Mouse (Mus musculus) forelimb bud, embryonic 11.5 days (tissue): ENCODE data around the gene Ttc39d.

ENCODE experiments used
- DNase-seq: peaks from one replicate; pipeline ENCODE4 v3.0.0-alpha.2; 2012; ENCODE audit warnings: low read depth, low spot score

The Ttc39d gene

GRCm38 (mm10) chr17:80267065-80267464 is 59.8 kb downstream of the Ttc39d start:
- DNase-seq = no peak
